Mouse (Mus musculus): ENCODE measurements around the gene Zfp61.
A peak's percentile ranks its signal among the peaks of the same experiment; 100 is the strongest.

Gene Zfp61

DNA sequence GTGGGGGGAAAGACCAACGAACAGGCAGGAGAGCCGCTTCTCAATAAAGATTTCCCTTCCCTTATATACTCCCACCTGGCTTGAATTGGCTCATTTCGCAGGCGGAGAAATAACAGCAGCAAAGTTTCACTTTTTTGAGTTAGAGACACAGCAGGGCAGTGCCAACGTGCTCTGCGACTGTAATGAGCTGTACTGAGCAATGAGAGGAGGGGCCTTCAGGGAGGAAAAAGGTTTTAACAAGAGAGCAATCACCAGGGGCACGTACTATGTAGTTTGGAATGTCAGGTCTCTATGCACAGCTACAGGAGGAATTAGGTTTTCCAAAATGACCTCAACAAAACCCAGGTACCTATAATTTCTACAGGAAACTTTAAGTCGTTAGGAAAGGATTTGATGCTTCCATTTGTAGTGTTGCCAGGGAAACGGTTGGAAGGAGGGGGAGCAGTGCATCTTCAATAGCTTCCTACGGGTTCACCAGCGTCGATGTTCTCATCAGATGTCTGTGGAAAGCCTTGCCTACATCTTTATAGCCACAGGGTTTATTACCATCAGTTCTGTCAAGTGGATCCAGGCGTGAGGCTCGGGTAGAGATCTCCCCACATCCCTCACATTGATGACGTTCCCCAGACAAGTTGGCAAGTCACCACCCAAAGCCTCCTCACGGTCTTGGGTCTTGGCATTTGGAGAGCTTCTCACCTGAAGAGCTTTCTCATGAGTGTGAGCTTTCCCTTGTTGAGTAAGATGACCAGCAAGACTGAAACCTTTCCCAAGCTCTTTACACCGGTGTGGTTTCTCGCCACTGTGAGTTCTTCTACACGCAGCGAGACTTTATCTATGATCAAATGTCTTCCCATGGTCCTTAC lies 25.5 kb upstream of the Zfp61 start:
- Histone ChIP-seq H3K27me3 (ENCODE audit: insufficient read depth, low read length) (peaks cover 25% of the 10 kb centered on the region), H3K4me1 (replicated peaks; ENCODE audit: low read depth, low read length) (peaks cover 8% of the 10 kb centered on the region)

DNA sequence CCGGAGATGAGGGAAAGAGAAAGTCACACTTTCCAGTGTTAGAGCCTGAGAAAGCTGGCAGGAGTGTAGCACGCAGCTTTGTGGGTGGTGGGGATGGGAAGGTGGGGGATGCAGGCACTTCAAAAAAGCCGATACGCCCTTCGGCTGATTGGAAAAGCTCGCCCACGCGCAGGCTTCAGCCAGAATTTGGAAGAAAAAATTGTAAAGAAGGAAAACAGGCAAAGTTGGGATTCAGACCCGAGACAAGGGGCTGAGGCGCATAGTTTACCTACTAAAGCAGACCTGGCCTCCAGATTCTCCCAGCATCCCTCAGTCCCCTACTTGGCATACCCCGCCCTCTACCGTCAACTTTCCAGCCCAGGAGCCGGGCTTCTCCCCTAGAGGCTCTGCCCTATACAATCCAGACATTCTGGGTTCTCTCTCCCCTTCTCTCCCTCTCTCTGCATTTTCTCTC lies 24.7 kb upstream of the Zfp61 start:
- H3K36me3 ChIP-seq (ENCODE audit: insufficient read depth, low read length) = no peaks in the 10 kb centered on the region
- H3K4me1 ChIP-seq (replicated peaks; ENCODE audit: low read depth, low read length) = peaks cover 8% of the 10 kb centered on the region
- H3K4me3 ChIP-seq (replicated peaks; ENCODE audit: low read length) = peak overlapping the region; percentile 63
- peaks cover 21% of the 10 kb centered on the region for H3K27me3 ChIP-seq (ENCODE audit: insufficient read depth, low read length)
- peaks cover 5% of the 10 kb centered on the region; the same call in 1 of the 2 replicates for H3K9me3 ChIP-seq (ENCODE audit: low read length)
- TF ChIP-seq NANOG (IDR thresholded peaks at IDR 0.05; ENCODE audit: borderline replicate concordance, low read length) = no peak
- TF ChIP-seq POU5F1 (IDR thresholded peaks at IDR 0.05; ENCODE audit: borderline replicate concordance, low read length) = no peak
- no peak for TF ChIP-seq CTCF (conservative IDR thresholded peaks at IDR 0.05; ENCODE audit: low read length)

More for the DNA sequence above, 25.5 kb upstream of the Zfp61 start:
- TF ChIP-seq CTCF (conservative IDR thresholded peaks at IDR 0.05; ENCODE audit: low read length) (no peak), NANOG (IDR thresholded peaks at IDR 0.05; ENCODE audit: borderline replicate concordance, low read length) (no peak), POU5F1 (IDR thresholded peaks at IDR 0.05; ENCODE audit: borderline replicate concordance, low read length) (no peak)
- no peaks in the 10 kb centered on the region for H3K36me3 ChIP-seq (ENCODE audit: insufficient read depth, low read length)
- peak overlapping the region; percentile 63 for H3K4me3 ChIP-seq (replicated peaks; ENCODE audit: low read length)
- H3K9me3 ChIP-seq (ENCODE audit: low read length) = peaks cover 8% of the 10 kb centered on the region; the same call in 1 of the 2 replicates

DNA sequence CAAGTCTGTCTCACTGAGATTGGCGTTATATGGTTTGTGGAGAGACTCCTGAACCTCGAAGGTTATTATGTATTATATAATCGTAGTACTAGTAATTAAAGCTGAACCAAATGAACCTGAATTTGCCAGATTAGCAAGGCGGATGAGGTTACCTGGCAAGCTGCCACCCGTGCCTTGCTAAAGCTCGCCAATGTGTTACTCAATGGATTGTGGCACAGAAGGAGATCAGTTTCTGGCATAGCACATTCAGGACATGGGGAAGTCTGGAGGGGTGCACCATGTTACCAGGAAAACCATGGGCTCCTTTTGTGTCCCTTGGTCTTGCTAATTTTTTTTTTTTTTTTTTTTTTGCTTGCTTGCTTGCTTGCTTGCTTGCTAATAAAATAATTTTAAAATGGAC lies 24.2 kb upstream of the Zfp61 start:
- peaks cover 21% of the 10 kb centered on the region for H3K27me3 ChIP-seq (ENCODE audit: insufficient read depth, low read length)
- H3K4me1 ChIP-seq (replicated peaks; ENCODE audit: low read depth, low read length) = peaks cover 8% of the 10 kb centered on the region
- peaks cover 5% of the 10 kb centered on the region; the same call in 1 of the 2 replicates for H3K9me3 ChIP-seq (ENCODE audit: low read length)
- H3K4me3 ChIP-seq (replicated peaks; ENCODE audit: low read length) = peak overlapping the region; percentile 63; the same call in 1 of the 2 replicates
- H3K36me3 ChIP-seq (ENCODE audit: insufficient read depth, low read length) = no peaks in the 10 kb centered on the region
- TF ChIP-seq NANOG (IDR thresholded peaks at IDR 0.05; ENCODE audit: borderline replicate concordance, low read length) (no peak), POU5F1 (IDR thresholded peaks at IDR 0.05; ENCODE audit: borderline replicate concordance, low read length) (no peak), CTCF (conservative IDR thresholded peaks at IDR 0.05; ENCODE audit: low read length) (no peak)

DNA sequence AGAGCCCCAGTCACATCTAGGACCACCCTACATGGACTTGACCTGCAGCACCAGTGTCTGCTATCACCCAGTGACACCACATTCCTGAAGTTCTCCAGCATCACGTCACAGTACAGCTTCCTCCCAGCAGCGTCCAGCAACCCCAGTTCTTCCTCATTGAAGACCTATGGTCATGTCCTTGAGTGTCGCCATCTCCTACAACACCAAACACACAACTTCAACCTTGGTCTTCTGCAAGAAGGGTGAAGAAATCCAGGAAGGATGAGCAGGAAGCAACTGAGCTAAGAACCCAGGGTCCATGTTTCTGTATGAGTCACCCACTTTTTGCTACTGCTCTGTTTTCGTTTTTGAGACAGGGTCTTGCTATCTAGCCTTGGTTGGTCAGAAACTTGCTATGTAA lies 21.6 kb upstream of the Zfp61 start:
- no peak for TF ChIP-seq NANOG (IDR thresholded peaks at IDR 0.05; ENCODE audit: borderline replicate concordance, low read length)
- TF ChIP-seq CTCF (conservative IDR thresholded peaks at IDR 0.05; ENCODE audit: low read length) = no peak
- TF ChIP-seq POU5F1 (IDR thresholded peaks at IDR 0.05; ENCODE audit: borderline replicate concordance, low read length) = no peak
- H3K4me1 ChIP-seq (replicated peaks; ENCODE audit: low read depth, low read length) = peaks cover 8% of the 10 kb centered on the region
- peaks cover 5% of the 10 kb centered on the region; the same call in 1 of the 2 replicates for H3K9me3 ChIP-seq (ENCODE audit: low read length)
- H3K36me3 ChIP-seq (ENCODE audit: insufficient read depth, low read length) = no peaks in the 10 kb centered on the region
- H3K4me3 ChIP-seq (replicated peaks; ENCODE audit: low read length) = no peak overlapping the region
- peaks cover 15% of the 10 kb centered on the region for H3K27me3 ChIP-seq (ENCODE audit: insufficient read depth, low read length)

DNA sequence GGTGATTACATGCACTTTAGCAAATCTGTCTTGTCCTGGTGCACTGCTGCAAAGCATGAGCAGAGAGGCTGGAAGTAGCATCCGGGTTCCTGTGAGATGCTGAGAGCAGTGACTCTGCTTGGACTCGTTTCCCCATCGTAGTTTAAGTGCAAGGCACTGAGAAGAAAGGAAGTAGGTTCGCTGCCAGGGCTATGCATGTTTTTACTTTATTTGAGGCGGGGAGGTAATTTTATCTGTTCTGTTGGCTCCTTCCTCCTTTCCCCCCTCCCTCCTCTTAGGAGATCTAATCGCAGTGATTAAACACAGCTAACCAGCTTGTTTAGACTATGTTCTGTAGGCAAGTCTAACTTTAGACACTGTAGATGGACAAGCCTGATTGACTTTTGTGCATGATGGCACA lies 17.9 kb upstream of the Zfp61 start:
- H3K36me3 ChIP-seq (ENCODE audit: insufficient read depth, low read length) = no peaks in the 10 kb centered on the region
- no peaks in the 10 kb centered on the region for H3K9me3 ChIP-seq (ENCODE audit: low read length)
- H3K4me1 ChIP-seq (replicated peaks; ENCODE audit: low read depth, low read length) = peaks cover 6% of the 10 kb centered on the region
- no peak for TF ChIP-seq NANOG (IDR thresholded peaks at IDR 0.05; ENCODE audit: borderline replicate concordance, low read length)
- no peak for TF ChIP-seq POU5F1 (IDR thresholded peaks at IDR 0.05; ENCODE audit: borderline replicate concordance, low read length)
- no peak for TF ChIP-seq CTCF (conservative IDR thresholded peaks at IDR 0.05; ENCODE audit: low read length)
- no peaks in the 10 kb centered on the region for H3K27me3 ChIP-seq (ENCODE audit: insufficient read depth, low read length)
- no peak overlapping the region for H3K4me3 ChIP-seq (replicated peaks; ENCODE audit: low read length)

DNA sequence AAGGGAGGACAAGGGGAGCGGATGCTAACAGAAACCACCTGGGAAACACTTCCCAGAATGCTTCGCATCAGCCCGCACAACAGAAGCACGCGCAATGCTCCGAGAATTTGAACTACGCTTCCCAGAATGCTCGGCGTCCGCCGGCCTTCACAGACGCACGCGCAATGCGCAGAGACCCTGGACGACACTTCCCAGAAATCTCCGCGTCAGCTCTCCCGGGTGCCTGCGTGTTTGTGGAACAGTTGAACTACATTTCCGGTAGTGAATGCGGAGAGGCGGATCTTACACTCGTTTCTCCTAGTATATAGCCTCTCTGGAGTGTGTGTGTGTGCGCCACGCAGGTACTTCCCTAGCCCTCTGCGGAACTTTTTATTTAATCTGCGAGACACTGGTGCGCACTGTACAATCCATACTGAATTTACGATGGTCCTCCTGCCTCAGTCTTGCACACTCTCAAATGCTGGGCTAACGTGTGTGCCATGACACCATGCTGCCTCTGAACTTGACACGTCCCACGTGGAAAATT lies 15.6 kb upstream of the Zfp61 start, which contains the start of gene Zfp94:
Gene Zfp94, minus strand, starts transcription at position 100 of the 526 bp plus-strand sequence.
- Histone ChIP-seq H3K9me3 (ENCODE audit: low read length) (no peaks in the 10 kb centered on the region), H3K27me3 (ENCODE audit: insufficient read depth, low read length) (no peaks in the 10 kb centered on the region), H3K4me3 (replicated peaks; ENCODE audit: low read length) (peak within 1 kb of the TSS; percentile 71), H3K36me3 (ENCODE audit: insufficient read depth, low read length) (peaks cover 5% of the 10 kb centered on the region), H3K4me1 (replicated peaks; ENCODE audit: low read depth, low read length) (peaks cover 6% of the 10 kb centered on the region)
- TF ChIP-seq NANOG (IDR thresholded peaks at IDR 0.05; ENCODE audit: borderline replicate concordance, low read length) = no peak
- TF ChIP-seq CTCF (conservative IDR thresholded peaks at IDR 0.05; ENCODE audit: low read length) = no peak
- no peak for TF ChIP-seq POU5F1 (IDR thresholded peaks at IDR 0.05; ENCODE audit: borderline replicate concordance, low read length)

DNA sequence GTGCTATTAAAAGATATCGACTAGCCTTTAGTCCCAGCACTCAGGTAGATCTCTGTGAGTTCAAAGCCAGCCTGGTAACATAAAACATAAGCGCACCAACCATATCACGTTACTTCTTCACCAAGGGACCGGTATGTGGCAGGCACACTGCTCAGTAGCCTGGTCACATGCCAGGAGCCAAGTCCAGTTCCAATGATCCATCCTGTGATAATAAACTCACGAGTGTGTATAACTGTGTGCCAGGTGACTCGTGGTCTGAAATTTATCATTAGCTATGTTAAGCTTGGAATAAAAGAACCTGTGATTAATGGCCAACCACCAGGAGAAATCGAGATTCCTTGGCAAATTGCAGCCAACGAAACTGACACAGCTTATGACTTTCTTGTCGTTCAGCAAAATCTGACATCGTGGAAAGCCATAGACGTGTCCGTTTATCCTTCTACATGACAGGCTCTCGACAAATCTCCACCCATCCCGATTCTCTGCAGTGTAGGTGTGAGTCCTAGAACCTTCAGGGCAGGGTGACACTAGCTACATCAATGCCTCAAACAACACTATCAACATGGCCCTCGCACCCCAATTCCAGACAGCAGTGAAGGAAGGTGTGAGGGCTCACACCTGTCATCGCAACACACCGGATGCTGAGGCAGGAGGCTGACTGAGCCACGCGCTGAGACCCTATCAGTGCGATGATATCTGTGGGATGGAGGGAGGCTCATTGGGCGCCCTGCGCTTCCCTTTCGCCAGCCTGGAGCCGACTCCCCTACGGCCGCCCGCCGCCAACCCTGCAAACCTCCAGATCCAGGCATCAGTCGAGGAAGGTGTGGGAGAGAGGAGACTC lies 14.9 kb upstream of the Zfp61 start:
- Histone ChIP-seq H3K4me3 (replicated peaks; ENCODE audit: low read length) (peak overlapping the region; percentile 71), H3K4me1 (replicated peaks; ENCODE audit: low read depth, low read length) (peaks cover 6% of the 10 kb centered on the region), H3K9me3 (ENCODE audit: low read length) (no peaks in the 10 kb centered on the region), H3K36me3 (ENCODE audit: insufficient read depth, low read length) (peaks cover 5% of the 10 kb centered on the region), H3K27me3 (ENCODE audit: insufficient read depth, low read length) (no peaks in the 10 kb centered on the region)
- no peak for TF ChIP-seq CTCF (conservative IDR thresholded peaks at IDR 0.05; ENCODE audit: low read length)
- no peak for TF ChIP-seq POU5F1 (IDR thresholded peaks at IDR 0.05; ENCODE audit: borderline replicate concordance, low read length)
- no peak for TF ChIP-seq NANOG (IDR thresholded peaks at IDR 0.05; ENCODE audit: borderline replicate concordance, low read length)

All from E14TG2a.4 (cell line).